ENCODE assay signal across 8 mouse cellular contexts in the genomic region with DNA sequence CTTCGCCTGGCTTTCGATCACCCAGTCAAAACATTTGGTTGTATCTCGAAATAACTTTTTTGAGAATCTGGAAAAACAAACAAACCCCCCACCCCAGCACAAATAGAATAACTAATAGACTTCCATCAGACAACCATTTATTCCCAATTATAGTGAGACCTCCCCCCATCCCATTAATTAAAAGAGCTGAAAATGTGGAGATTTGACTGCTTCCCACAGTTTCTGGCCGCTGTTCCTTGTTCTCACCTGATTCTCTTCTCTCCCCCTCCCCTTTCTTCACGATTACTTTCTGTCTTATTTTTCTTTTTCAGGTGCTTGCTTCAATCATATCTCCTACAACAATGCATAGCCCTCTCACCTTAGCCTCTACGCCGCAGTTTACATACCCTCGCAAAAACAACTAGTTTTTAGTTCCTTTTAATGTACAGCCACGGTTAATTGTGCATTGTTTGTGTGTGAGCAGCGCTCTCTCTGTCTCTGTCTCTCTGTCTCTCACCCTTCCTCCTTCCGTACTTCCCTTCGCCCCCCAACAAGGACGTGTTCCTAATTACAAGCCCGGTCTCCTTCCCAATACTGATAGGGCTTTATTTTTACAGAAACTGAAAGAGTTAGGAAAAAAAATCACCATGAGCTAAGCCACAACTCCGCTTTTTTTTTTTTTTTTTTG.
DNase-seq lines count a peak whose midpoint lies in the region; ATAC-seq and TF ChIP-seq lines count a peak whose summit lies in the region.

No protein-coding gene starts in this region.

- peak overlapping the region; percentile 51 for H3K4me2 ChIP-seq in hindbrain, embryonic 12.5 days (replicated peaks)
- H3K4me2 ChIP-seq in liver, postnatal 0 days (ENCODE audit: low read depth, low read length) = peak overlapping the region; percentile 78

- no peaks in the 10 kb centered on the region for H3K9me3 ChIP-seq in hindbrain, embryonic 12.5 days (replicated peaks)
- no peaks in the 10 kb centered on the region for H3K9me3 ChIP-seq in liver, postnatal 0 days (ENCODE audit: low read length)

- TF ChIP-seq CTCF in cortical plate, adult 2 months (IDR thresholded peaks at IDR 0.05; ENCODE audit: extremely low read depth, insufficient read depth, low read length) = no peak
- no peak for TF ChIP-seq CTCF in liver, postnatal 0 days (IDR thresholded peaks at IDR 0.05; ENCODE audit: low read depth)

- intact Hi-C loops in left cerebral cortex, postnatal 10 days (cut with DNase I) = no loop called here

- no peak for TF ChIP-seq EP300 in liver, postnatal 0 days (IDR thresholded peaks at IDR 0.05; ENCODE audit: low read depth)

- peak; percentile 29 for DNase-seq in CD4-positive, CD25-positive, alpha-beta regulatory T cell, adult 2 months (ENCODE audit: low read depth, low spot score)
- no peak for DNase-seq in liver, postnatal 0 days
- peak; percentile 23 for DNase-seq in thymus, postnatal 4 days
- DNase-seq in Muller cell, postnatal 12 days (ENCODE audit: inconsistent ontology term) = no peak
- no peak for DNase-seq in left cerebral cortex, postnatal 10 days (ENCODE audit: extremely low spot score in 1 of 2, low spot score in 2 of 2)

- under 1% methylated on average over 15 of the region's 15 CpGs for WGBS in hindbrain, embryonic 12.5 days
- WGBS in liver, postnatal 0 days (ENCODE audit: insufficient replicate concordance) = under 1% methylated on average over 15 of the region's 15 CpGs

- H3K27ac ChIP-seq in cortical plate, adult 2 months (ENCODE audit: insufficient read depth, low read length) = no peak overlapping the region
- no peak overlapping the region for H3K27ac ChIP-seq in hindbrain, embryonic 12.5 days
- no peak overlapping the region for H3K27ac ChIP-seq in liver, postnatal 0 days (ENCODE audit: low read depth)

- ATAC-seq in CD4-positive, CD25-positive, alpha-beta regulatory T cell, adult 4 months = no peak
- ATAC-seq in hindbrain, embryonic 12.5 days (ENCODE audit: low FRiP score) = no peak
- ATAC-seq in liver, postnatal 0 days = no peak

- no peak for TF ChIP-seq POLR2A in cortical plate, adult 2 months (IDR thresholded peaks at IDR 0.05; ENCODE audit: extremely low read depth, insufficient read depth, low read length)

- peaks cover 77% of the 10 kb centered on the region for H3K27me3 ChIP-seq in hindbrain, embryonic 12.5 days
- peaks cover 56% of the 10 kb centered on the region for H3K27me3 ChIP-seq in liver, postnatal 0 days (ENCODE audit: insufficient read depth, low read length)

- H3K4me3 ChIP-seq in cortical plate, adult 2 months (ENCODE audit: insufficient read depth, low read length) = peak overlapping the region; percentile 29; the same call in 1 of the 2 replicates
- peak overlapping the region; percentile 30 for H3K4me3 ChIP-seq in hindbrain, embryonic 12.5 days
- H3K4me3 ChIP-seq in liver, postnatal 0 days (ENCODE audit: low read depth, low read length) = peak overlapping the region; percentile 45

- H3K9ac ChIP-seq in hindbrain, embryonic 12.5 days = no peak overlapping the region
- H3K9ac ChIP-seq in liver, postnatal 0 days (replicated peaks) = no peak overlapping the region

- H3K4me1 ChIP-seq in cortical plate, adult 2 months (ENCODE audit: control insufficient read depth, insufficient read depth, low read length) = no peaks in the 10 kb centered on the region
- H3K4me1 ChIP-seq in hindbrain, embryonic 12.5 days = peaks cover 27% of the 10 kb centered on the region
- H3K4me1 ChIP-seq in liver, postnatal 0 days (ENCODE audit: insufficient read depth) = peaks cover 36% of the 10 kb centered on the region

- no peaks in the 10 kb centered on the region for H3K36me3 ChIP-seq in hindbrain, embryonic 12.5 days
- H3K36me3 ChIP-seq in liver, postnatal 0 days (replicated peaks; ENCODE audit: insufficient read depth, low read length) = no peaks in the 10 kb centered on the region

Comparison
In these comparisons a context has a peak if more than half of its experiments do, and no peak if none do; other contexts are left out.
1. DNase-seq: peak in CD4-positive, CD25-positive, alpha-beta regulatory T cell, adult 2 months (single experiment) and thymus, postnatal 4 days (single experiment); none in liver, postnatal 0 days (single experiment), Muller cell, postnatal 12 days (single experiment) and left cerebral cortex, postnatal 10 days (0 of 2).
2. Peak in every context shown above with its lines, with median percentiles within 50 percentile points of each other: H3K4me3 ChIP-seq.